Mouse (Mus musculus): ENCODE measurements around the gene Nbeal2.

GRCm38 (mm10) chr9:110667219-110667836 lies 13.4 kb upstream of the Nbeal2 start:
- TF ChIP-seq CHD2 (IDR thresholded peaks at IDR 0.05; ENCODE audit: low read depth, low read length) (no peak), HCFC1 (IDR thresholded peaks at IDR 0.05; ENCODE audit: borderline replicate concordance, insufficient read depth, low read length) (no peak)

Measured in ES-E14 (cell line).